Mouse (Mus musculus) activated CD4-positive, CD25-positive, alpha-beta regulatory T cell, adult 9 weeks (primary cell): ENCODE data around the gene Ganc. TPM values are rescaled to one million over a fixed set of nuclear protein-coding genes. Genes with fewer than 3 reads are reported as not detected.

Source experiments
- polyA plus RNA-seq: library from polyadenylated mRNA; unstranded; fragments of 100-300 nt; shearing (Covaris generic); gene quantifications from one replicate; pipeline ENCODE4 v1.2.1, GENCODE M21; 2017

Gene Ganc
- 27.0 TPM for polyA plus RNA-seq

GRCm38 (mm10) chr2:120403653-120403985 lies at the start of gene Ganc:
TSS of gene Ganc (plus strand) at chr2:120403896.

GRCm38 (mm10) chr2:120403986-120404822 lies 508 bp downstream of the Ganc start, which contains the start of gene Tmem87a:
TSS of gene Tmem87a (minus strand) at chr2:120404113.

GRCm38 (mm10) chr2:120455719-120456118 lies 52.0 kb downstream of the Ganc start, which contains the start of gene Capn3:
TSS of gene Capn3 (plus strand) at chr2:120456019.

Other genes with a start within 250 kb of the Ganc start
- gene Ehd4, start 249.3 kb upstream of the Ganc start, polyA plus RNA-seq: 6.5 TPM
- not detected for gene Pla2g4e, start 158.6 kb upstream of the Ganc start, polyA plus RNA-seq
- not detected for gene Pla2g4d, start 114.7 kb upstream of the Ganc start, polyA plus RNA-seq
- gene Pla2g4f, start 89.7 kb upstream of the Ganc start, polyA plus RNA-seq: 5.6 TPM
- 51.4 TPM for gene Vps39, start 50.8 kb upstream of the Ganc start, polyA plus RNA-seq
- gene Tmem87a, start 217 bp downstream of the Ganc start, polyA plus RNA-seq: 32.4 TPM
- gene Capn3, start 52.1 kb downstream of the Ganc start, polyA plus RNA-seq: 71.0 TPM
- 48.8 TPM for gene Zfp106, start 159.9 kb downstream of the Ganc start, polyA plus RNA-seq
- 57.0 TPM for gene Snap23, start 163.8 kb downstream of the Ganc start, polyA plus RNA-seq
- 21.9 TPM for gene Haus2, start 205.5 kb downstream of the Ganc start, polyA plus RNA-seq
- gene Lrrc57, start 205.6 kb downstream of the Ganc start, polyA plus RNA-seq: 34.4 TPM
- 0.29 TPM for gene Stard9, start 225.2 kb downstream of the Ganc start, polyA plus RNA-seq